Mouse (Mus musculus) stomach, postnatal 0 days (tissue): ENCODE measurements around the gene Tmem33. TPM values are rescaled to one million over a fixed set of nuclear protein-coding genes. Genes with fewer than 3 reads are reported as not detected.

Experiments used
- ATAC-seq: fragments of 200-750 bp; cut with Nextera tagmentation; 2 replicates; pipeline ENCODE4 v1.8.0; 2017; ENCODE audit not compliant: low FRiP score, low TSS enrichment
- DNase-seq: peaks from one replicate; pipeline ENCODE4 v3.0.0-alpha.2; 2016; ENCODE audit warnings: low spot score
- H3K27ac ChIP-seq: fragments of 300-500 bp; sonication (generic); replicated peaks from 2 replicates; pipeline ENCODE4 v1.5.1; 2014; ENCODE audit warnings: mild to moderate bottlenecking, control low read depth
- H3K27me3 ChIP-seq: fragments of 300-500 bp; sonication (generic); 2 replicates; pipeline ENCODE4 v1.6.1; 2014; ENCODE audit warnings: low read length; ENCODE audit not compliant: control insufficient read depth, insufficient read depth
- H3K36me3 ChIP-seq: fragments of 300-500 bp; sonication (generic); 2 replicates; pipeline ENCODE4 v1.6.1; 2014; ENCODE audit warnings: low read length, mixed read lengths; ENCODE audit not compliant: control insufficient read depth, insufficient read depth
- H3K4me1 ChIP-seq: fragments of 300-500 bp; sonication (generic); replicated peaks from 2 replicates; pipeline ENCODE4 v1.6.1; 2014; ENCODE audit warnings: antibody characterized with exemption; ENCODE audit not compliant: control insufficient read depth, insufficient read depth
- H3K4me2 ChIP-seq: fragments of 300-500 bp; sonication (generic); replicated peaks from 2 replicates; pipeline ENCODE4 v1.6.1; 2014; ENCODE audit warnings: low read depth, mild to moderate bottlenecking, control low read depth, moderate library complexity
- H3K4me3 ChIP-seq: fragments of 300-500 bp; sonication (generic); 2 replicates; pipeline ENCODE4 v1.5.1; 2014; ENCODE audit warnings: low read depth, low read length, control low read depth
- H3K9ac ChIP-seq: fragments of 300-500 bp; sonication (generic); 2 replicates; pipeline ENCODE4 v1.6.1; 2014; ENCODE audit warnings: mild to moderate bottlenecking, low read length, control low read depth, mixed read lengths
- H3K9me3 ChIP-seq: fragments of 300-500 bp; sonication (generic); 2 replicates; pipeline ENCODE4 v1.6.1; 2016; ENCODE audit warnings: low read length; ENCODE audit not compliant: control insufficient read depth
- CTCF ChIP-seq: IDR thresholded peaks from 2 replicates; pipeline ENCODE4 v1.5.1; 2016; ENCODE audit warnings: antibody characterized with exemption, low read depth, mild to moderate bottlenecking, moderate library complexity
- EP300 ChIP-seq: optimal IDR thresholded peaks from 2 replicates; pipeline ENCODE3; 2016; ENCODE audit warnings: antibody characterized with exemption
- WGBS: fragments of 180-500 bp; shearing (Covaris S2); extraction: QIAGEN DNeasy Blood & Tissue Kit; methylation state at CpG from one replicate; pipeline ENCODE4 v1.1.7; 2014; 5-methylcytosine and 5-hydroxymethylcytosine counted together
- polyA plus RNA-seq: library from polyadenylated mRNA; unstranded; fragments of >200 nt; fragmentation: Nextera tagmentation; extraction: Ambion mirVana; gene quantifications from 2 replicates; pipeline ENCODE4 v1.2.1, GENCODE M21; 2015

Tmem33 gene
- polyA plus RNA-seq, 1 experiment from 2014 or later: 106 TPM

DNA sequence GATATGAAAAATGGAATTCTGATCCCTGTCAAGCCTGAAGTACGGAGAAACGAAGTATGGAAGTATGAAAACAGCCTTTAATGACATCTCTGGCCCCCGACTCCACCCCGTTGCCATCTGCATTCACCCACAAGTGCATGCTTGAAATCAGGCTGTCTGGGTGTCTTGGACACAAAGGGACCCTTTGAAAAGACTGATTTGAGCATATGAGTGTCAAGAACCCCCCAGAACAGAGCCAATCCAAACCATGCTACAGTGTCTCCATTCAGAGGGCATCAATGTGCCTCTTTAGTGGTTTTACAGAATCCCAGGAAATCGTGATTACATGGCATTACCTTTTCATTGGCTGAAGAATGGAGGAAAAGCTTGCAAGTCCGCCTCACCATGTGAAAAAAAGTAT, 18.7 kb upstream of the Tmem33 start:
- Histone ChIP-seq H3K36me3 (no peaks in the 10 kb centered on the region), H3K4me2 (no peak overlapping the region), H3K4me3 (no peak overlapping the region), H3K9me3 (no peaks in the 10 kb centered on the region), H3K4me1 (no peaks in the 10 kb centered on the region), H3K27me3 (no peaks in the 10 kb centered on the region), H3K9ac (no peak overlapping the region), H3K27ac (no peak overlapping the region)
- ATAC-seq: no peak
- TF ChIP-seq EP300 (no peak), CTCF (no peak)
- 76% methylated on average over 6 of the region's 6 CpGs for WGBS
- no peak for DNase-seq

DNA sequence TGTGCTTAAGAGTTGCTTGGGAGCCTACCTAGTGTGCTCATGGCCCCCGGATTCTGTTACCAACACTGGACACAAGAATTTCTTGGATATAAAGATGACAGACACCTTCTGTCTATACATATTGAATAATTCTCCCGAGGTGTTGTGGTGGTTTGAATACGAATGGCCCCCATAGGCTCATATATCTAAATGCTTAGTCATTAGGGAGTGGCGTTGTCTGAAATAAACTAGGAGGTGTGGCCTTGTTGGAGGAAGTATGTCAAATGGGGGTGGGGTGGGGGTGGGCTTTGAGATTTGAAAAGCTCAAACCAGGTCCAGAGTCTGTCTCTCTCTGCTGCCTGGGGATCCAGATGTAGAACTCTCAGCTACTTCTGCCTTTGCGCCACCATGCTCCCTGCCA, 17.1 kb upstream of the Tmem33 start:
- Histone ChIP-seq H3K27ac (no peak overlapping the region), H3K36me3 (no peaks in the 10 kb centered on the region), H3K9me3 (no peaks in the 10 kb centered on the region), H3K4me1 (no peaks in the 10 kb centered on the region), H3K9ac (no peak overlapping the region), H3K27me3 (no peaks in the 10 kb centered on the region), H3K4me3 (no peak overlapping the region), H3K4me2 (no peak overlapping the region)
- no peak for ATAC-seq
- WGBS: 85% methylated on average over 5 of the region's 5 CpGs
- no peak for DNase-seq
- no peak for TF ChIP-seq CTCF
- no peak for TF ChIP-seq EP300

DNA sequence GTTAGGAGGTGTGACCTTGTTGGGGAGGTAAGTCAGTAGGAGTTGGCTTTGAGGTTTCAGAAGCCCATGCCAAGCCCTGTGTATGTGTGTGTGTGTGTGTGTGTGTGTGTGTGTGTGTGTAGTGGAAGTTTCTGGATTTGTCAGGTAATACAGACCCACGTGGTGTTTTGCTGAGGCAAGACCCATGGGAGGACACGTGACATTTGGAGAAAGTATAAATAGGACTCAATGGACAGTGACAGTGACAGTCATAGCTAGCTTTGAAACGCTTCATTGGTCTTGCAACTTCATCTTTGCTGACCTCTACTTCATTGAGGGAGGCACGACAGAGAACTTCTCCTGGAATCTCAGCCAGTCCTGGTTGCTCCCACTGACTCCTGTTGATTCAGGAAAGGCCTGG, 8.1 kb upstream of the Tmem33 start:
- Histone ChIP-seq H3K9me3 (no peaks in the 10 kb centered on the region), H3K9ac (no peak overlapping the region), H3K4me2 (no peak overlapping the region), H3K4me1 (no peaks in the 10 kb centered on the region), H3K36me3 (no peaks in the 10 kb centered on the region), H3K27ac (no peak overlapping the region), H3K27me3 (no peaks in the 10 kb centered on the region), H3K4me3 (no peak overlapping the region)
- DNase-seq (no peak), ATAC-seq (no peak)
- no peak for TF ChIP-seq CTCF
- no peak for TF ChIP-seq EP300
- 76% methylated on average over 4 of the region's 4 CpGs for WGBS

DNA sequence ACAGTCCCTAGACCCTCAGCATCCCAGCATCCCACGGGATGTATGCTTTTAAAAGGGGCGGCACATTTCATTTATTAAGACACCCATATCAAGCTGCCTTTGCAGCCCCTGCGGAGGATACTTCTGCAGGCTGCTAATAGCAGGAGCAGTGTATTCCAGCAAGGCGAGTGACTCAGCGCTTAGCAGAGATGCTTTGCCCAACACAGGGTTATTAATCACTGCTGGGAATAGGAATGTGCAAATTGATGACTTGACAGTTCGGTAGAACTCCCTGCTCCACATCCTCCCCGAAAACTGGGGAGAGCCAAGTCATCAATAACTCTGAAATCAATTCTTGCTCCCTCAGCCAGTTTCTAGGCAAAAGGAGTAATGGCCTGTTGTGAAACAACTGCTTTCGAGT, 4.7 kb upstream of the Tmem33 start:
- H3K4me2 ChIP-seq: no peak overlapping the region
- H3K4me3 ChIP-seq: no peak overlapping the region
- no peak overlapping the region for H3K27ac ChIP-seq
- H3K9me3 ChIP-seq: no peaks in the 10 kb centered on the region
- H3K4me1 ChIP-seq: no peaks in the 10 kb centered on the region
- DNase-seq: no peak
- no peaks in the 10 kb centered on the region for H3K27me3 ChIP-seq
- H3K9ac ChIP-seq: no peak overlapping the region
- H3K36me3 ChIP-seq: no peaks in the 10 kb centered on the region
- no peak for TF ChIP-seq EP300
- TF ChIP-seq CTCF: no peak
- WGBS: 42% methylated on average over 8 of the region's 8 CpGs
- ATAC-seq: peak; percentile 49; the same call in 1 of the 2 replicates

DNA sequence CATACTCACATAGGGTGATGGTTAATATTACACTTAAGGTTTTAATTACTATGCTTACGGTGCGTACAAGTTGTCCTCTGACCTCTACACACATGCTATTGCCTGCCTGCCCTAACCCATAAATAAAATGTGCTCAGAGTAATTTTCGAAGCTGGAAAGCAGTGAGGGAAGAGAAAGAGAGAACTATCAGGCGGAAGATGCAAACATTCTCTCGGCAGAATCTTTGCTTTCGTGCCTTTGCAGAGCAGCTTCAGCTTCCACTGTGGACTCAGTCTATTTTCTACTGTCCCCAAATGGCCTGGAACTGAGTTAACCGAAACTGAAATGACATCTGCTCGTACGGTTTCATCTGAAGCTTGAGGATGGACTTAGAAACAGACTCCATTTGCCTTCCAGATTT, 1.9 kb upstream of the Tmem33 start:
- H3K4me3 ChIP-seq: no peak overlapping the region
- no peak for ATAC-seq
- H3K36me3 ChIP-seq: no peaks in the 10 kb centered on the region; the same call in 1 of the 2 replicates
- 81% methylated on average over 9 of the region's 9 CpGs for WGBS
- no peaks in the 10 kb centered on the region for H3K27me3 ChIP-seq
- DNase-seq: no peak
- H3K27ac ChIP-seq: no peak overlapping the region
- H3K9ac ChIP-seq: no peak overlapping the region
- TF ChIP-seq CTCF: no peak
- no peak for TF ChIP-seq EP300
- no peaks in the 10 kb centered on the region for H3K9me3 ChIP-seq
- no peaks in the 10 kb centered on the region for H3K4me1 ChIP-seq
- no peak overlapping the region for H3K4me2 ChIP-seq

DNA sequence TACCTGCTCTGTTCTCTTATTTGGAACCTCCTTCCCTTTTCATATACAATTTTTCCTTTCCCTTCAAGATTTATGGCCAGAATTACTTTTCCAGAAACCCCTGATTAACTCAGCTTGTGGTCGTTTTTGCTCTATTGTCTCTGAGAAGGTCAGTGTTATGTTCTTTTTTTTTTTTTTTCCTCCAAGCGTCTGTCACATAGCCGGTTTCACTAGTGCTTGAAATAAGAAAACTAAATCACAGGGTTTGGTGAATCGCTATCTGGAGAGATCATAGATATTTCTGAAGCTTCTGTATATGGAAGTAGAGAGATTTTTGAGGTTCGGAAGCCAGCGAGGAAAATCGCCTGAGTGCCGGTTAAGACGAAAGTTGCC, 220 bp upstream of the Tmem33 start:
- peak overlapping the region; percentile 90; the same call in 1 of the 2 replicates for H3K9ac ChIP-seq
- H3K4me3 ChIP-seq: peak overlapping the region; percentile 89
- peaks cover 3% of the 10 kb centered on the region; the same call in 1 of the 2 replicates for H3K36me3 ChIP-seq
- TF ChIP-seq CTCF: no peak
- no peak for TF ChIP-seq EP300
- H3K27me3 ChIP-seq: no peaks in the 10 kb centered on the region
- no peak overlapping the region for H3K27ac ChIP-seq
- DNase-seq: no peak
- no peaks in the 10 kb centered on the region for H3K9me3 ChIP-seq
- WGBS: 1% methylated on average over 9 of the region's 9 CpGs
- peak overlapping the region; percentile 74 for H3K4me2 ChIP-seq
- H3K4me1 ChIP-seq: no peaks in the 10 kb centered on the region
- ATAC-seq: no peak
